Mouse (Mus musculus): ENCODE measurements around the gene Gm20479. TPM values are rescaled to one million over a fixed set of nuclear protein-coding genes. Genes with fewer than 3 reads are reported as not detected.

Gm20479 gene
- polyA plus RNA-seq (2012): 0.93 and 1.2 TPM in 2 replicates

GRCm38 (mm10) chr7:27356861-27357594, at the start of gene Gm20479:
Gene Gm20479 (minus strand): TSS chr7:27357419.

GRCm38 (mm10) chr7:27355745-27356240, 1.4 kb downstream of the Gm20479 start, which contains the start of gene Shkbp1:
Gene Shkbp1 (minus strand): TSS chr7:27356019.

GRCm38 (mm10) chr7:27337175-27337853, 19.9 kb downstream of the Gm20479 start, which contains the start of gene Ltbp4:
Gene Ltbp4 (minus strand): TSS chr7:27337692.

Other genes with a start within 250 kb of the Gm20479 start
- gene Cyp2f2, start 237.5 kb downstream of the Gm20479 start, polyA plus RNA-seq (2012): not detected in 2 replicates
- gene Cyp2t4, start 203.7 kb downstream of the Gm20479 start, polyA plus RNA-seq (2012): not detected in 2 replicates
- 85.5 and 90.2 TPM in 2 replicates for gene Egln2, start 190.6 kb downstream of the Gm20479 start, polyA plus RNA-seq (2012)
- 237 and 303 TPM in 2 replicates for gene Rab4b, start 178.5 kb downstream of the Gm20479 start, polyA plus RNA-seq (2012)
- gene Gm21983, start 176.3 kb downstream of the Gm20479 start, polyA plus RNA-seq (2012): 0.04 TPM in 1 of 2 replicates, not detected in the other
- 0.06 TPM in 1 of 2 replicates, not detected in the other for gene Mia, start 176.3 kb downstream of the Gm20479 start, polyA plus RNA-seq (2012)
- gene BC024978, start 161.6 kb downstream of the Gm20479 start, polyA plus RNA-seq (2012): 2.9 and 3.7 TPM in 2 replicates
- 499 and 529 TPM in 2 replicates for gene Snrpa, start 161.1 kb downstream of the Gm20479 start, polyA plus RNA-seq (2012)
- 4.8 and 5.9 TPM in 2 replicates for gene Itpkc, start 128.8 kb downstream of the Gm20479 start, polyA plus RNA-seq (2012)
- 45.1 and 49.2 TPM in 2 replicates for gene Coq8b, start 124.4 kb downstream of the Gm20479 start, polyA plus RNA-seq (2012)
- gene Numbl, start 99.0 kb downstream of the Gm20479 start, polyA plus RNA-seq (2012): 7.8 and 8.9 TPM in 2 replicates
- 1.1 and 1.2 TPM in 2 replicates for gene Ltbp4, start 19.7 kb downstream of the Gm20479 start, polyA plus RNA-seq (2012)
- 133 and 146 TPM in 2 replicates for gene Shkbp1, start 1.4 kb downstream of the Gm20479 start, polyA plus RNA-seq (2012)
- 0.24 and 0.49 TPM in 2 replicates for gene Sptbn4, start 90.3 kb upstream of the Gm20479 start, polyA plus RNA-seq (2012)
- gene Blvrb, start 90.6 kb upstream of the Gm20479 start, polyA plus RNA-seq (2012): 204 and 253 TPM in 2 replicates
- 19.3 and 21.0 TPM in 2 replicates for gene Sertad3, start 116.3 kb upstream of the Gm20479 start, polyA plus RNA-seq (2012)
- 156 and 160 TPM in 2 replicates for gene Sertad1, start 129.5 kb upstream of the Gm20479 start, polyA plus RNA-seq (2012)
- 3.2 and 5.7 TPM in 2 replicates for gene Prx, start 141.9 kb upstream of the Gm20479 start, polyA plus RNA-seq (2012)
- gene Hipk4, start 165.8 kb upstream of the Gm20479 start, polyA plus RNA-seq (2012): 1.2 and 2.5 TPM in 2 replicates
- gene Pld3, start 195.8 kb upstream of the Gm20479 start, polyA plus RNA-seq (2012): 37.9 and 40.2 TPM in 2 replicates
- gene 2310022A10Rik, start 195.8 kb upstream of the Gm20479 start, polyA plus RNA-seq (2012): 42.8 and 50.3 TPM in 2 replicates
- gene Akt2, start 234.1 kb upstream of the Gm20479 start, polyA plus RNA-seq (2012): 54.4 and 61.2 TPM in 2 replicates

All from megakaryocyte-erythroid progenitor cell, adult 5 weeks (primary cell).